Mouse (Mus musculus) midbrain, embryonic 14.5 days (tissue): ENCODE results near the gene Atp13a3. TPM values are rescaled to one million over a fixed set of nuclear protein-coding genes. Genes with fewer than 3 reads are reported as not detected.

Source experiments
- ATAC-seq: fragments of 200-750 bp; cut with Nextera tagmentation; 2 replicates; pipeline ENCODE4 v1.8.0; 2017; ENCODE audit warnings: moderate number of reproducible peaks, moderate library complexity; ENCODE audit not compliant: low FRiP score, low TSS enrichment
- DNase-seq: peaks from one replicate; pipeline ENCODE4 v3.0.0-alpha.2; 2015
- H3K27ac ChIP-seq: fragments of 300-500 bp; sonication (generic); replicated peaks from 2 replicates; pipeline ENCODE4 v1.5.1; 2014; ENCODE audit warnings: mild to moderate bottlenecking, low read depth, low read length, moderate library complexity
- H3K27me3 ChIP-seq: fragments of 300-500 bp; sonication (generic); 2 replicates; pipeline ENCODE4 v1.6.1; 2014; ENCODE audit warnings: low read length, control low read depth, mixed read lengths; ENCODE audit not compliant: control insufficient read depth, insufficient read depth
- H3K36me3 ChIP-seq: fragments of 300-500 bp; sonication (generic); 2 replicates; pipeline ENCODE4 v1.6.1; 2014; ENCODE audit warnings: low read length, control low read depth; ENCODE audit not compliant: control insufficient read depth, insufficient read depth
- H3K4me1 ChIP-seq: fragments of 300-500 bp; sonication (generic); 2 replicates; pipeline ENCODE4 v1.6.1; 2014; ENCODE audit warnings: mild to moderate bottlenecking, antibody characterized with exemption, low read length, control low read depth; ENCODE audit not compliant: control insufficient read depth, insufficient read depth
- H3K4me2 ChIP-seq: fragments of 300-500 bp; sonication (generic); 2 replicates; pipeline ENCODE4 v1.6.1; 2014; ENCODE audit warnings: mild to moderate bottlenecking, low read length, moderate library complexity
- H3K4me3 ChIP-seq: fragments of 300-500 bp; sonication (generic); replicated peaks from 2 replicates; pipeline ENCODE4 v1.5.1; 2014; ENCODE audit warnings: low read depth, low read length
- H3K9ac ChIP-seq: fragments of 300-500 bp; sonication (generic); replicated peaks from 2 replicates; pipeline ENCODE4 v1.6.1; 2014; ENCODE audit warnings: mild to moderate bottlenecking, low read length, moderate library complexity
- H3K9me3 ChIP-seq: fragments of 300-500 bp; sonication (generic); 2 replicates; pipeline ENCODE4 v1.6.1; 2016; ENCODE audit warnings: low read length, control low read depth, mixed read lengths; ENCODE audit not compliant: control insufficient read depth
- WGBS: fragments of 180-500 bp; shearing (Covaris S2); extraction: QIAGEN DNeasy Blood & Tissue Kit; methylation state at CpG from one replicate; pipeline ENCODE4 v1.1.7; 2014; 5-methylcytosine and 5-hydroxymethylcytosine counted together
- polyA plus RNA-seq: library from polyadenylated mRNA; unstranded; fragments of >200 nt; fragmentation: Nextera tagmentation; extraction: Ambion mirVana; gene quantifications from 2 replicates; pipeline ENCODE4 v1.2.1, GENCODE M21; 2014

Gene Atp13a3
- polyA plus RNA-seq, 1 experiment from 2014 or later: 10.9 TPM

DNA sequence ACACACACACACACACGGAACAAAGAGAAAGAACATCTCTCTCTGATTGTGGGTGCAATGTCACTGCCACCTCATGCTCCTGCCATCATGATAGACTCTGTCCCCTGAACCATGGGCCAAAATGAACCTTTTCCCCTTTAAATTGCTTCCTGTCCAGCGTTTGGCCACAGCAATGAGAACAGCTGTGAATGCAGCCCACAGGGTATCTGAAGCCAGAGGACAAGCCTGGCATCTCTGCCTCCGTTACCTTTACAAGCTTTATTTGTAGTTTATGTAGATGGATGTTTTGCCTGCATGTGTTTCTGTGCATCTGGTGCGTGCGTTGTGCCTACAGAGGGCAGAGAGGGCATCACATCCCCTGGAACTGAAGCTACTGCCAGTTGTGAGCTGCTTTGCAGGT is 21.2 kb upstream of the Atp13a3 start:
- DNase-seq: no peak
- Histone ChIP-seq H3K4me1 (no peaks in the 10 kb centered on the region), H3K9me3 (no peaks in the 10 kb centered on the region), H3K27ac (no peak overlapping the region), H3K27me3 (no peaks in the 10 kb centered on the region), H3K9ac (no peak overlapping the region), H3K4me2 (no peak overlapping the region), H3K36me3 (no peaks in the 10 kb centered on the region), H3K4me3 (no peak overlapping the region)
- ATAC-seq: no peak
- WGBS: 78% methylated on average over 5 of the region's 5 CpGs

GRCm38 (mm10) chr16:30425980-30426379 is 20.2 kb upstream of the Atp13a3 start:
- no peak overlapping the region for H3K4me2 ChIP-seq
- 78% methylated on average over 1 of the region's 1 CpGs for WGBS
- H3K36me3 ChIP-seq: no peaks in the 10 kb centered on the region
- H3K4me3 ChIP-seq: no peak overlapping the region
- DNase-seq (no peak), ATAC-seq (no peak)
- no peaks in the 10 kb centered on the region for H3K27me3 ChIP-seq
- no peaks in the 10 kb centered on the region for H3K9me3 ChIP-seq
- no peak overlapping the region for H3K9ac ChIP-seq
- no peaks in the 10 kb centered on the region for H3K4me1 ChIP-seq
- H3K27ac ChIP-seq: no peak overlapping the region

- 86% methylated on average over 5 of the region's 5 CpGs for WGBS
Measured at GRCm38 (mm10) chr16:30424053-30424452, 18.3 kb upstream of the Atp13a3 start.

DNA sequence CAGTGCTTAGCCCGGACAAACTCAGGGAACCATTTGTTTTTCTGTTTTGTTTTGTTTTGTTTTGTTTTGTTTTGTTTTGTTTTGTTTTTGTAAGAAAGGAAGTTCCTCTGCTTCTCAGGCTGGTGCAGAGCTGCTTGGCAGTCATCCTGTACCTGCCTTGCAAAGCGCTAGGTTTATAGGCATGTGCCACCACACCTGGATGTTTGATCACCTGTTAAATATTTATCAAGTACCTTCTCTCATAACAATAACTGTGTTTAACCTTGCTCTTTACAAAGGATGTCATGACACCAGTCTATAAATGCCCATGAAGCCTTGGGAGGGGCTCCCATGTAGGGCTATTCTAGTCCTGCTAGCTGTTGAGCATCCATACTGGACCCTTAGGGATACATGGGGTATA is 10.9 kb upstream of the Atp13a3 start:
- Histone ChIP-seq H3K9me3 (no peaks in the 10 kb centered on the region), H3K27me3 (no peaks in the 10 kb centered on the region), H3K9ac (no peak overlapping the region), H3K4me2 (no peak overlapping the region), H3K4me1 (no peaks in the 10 kb centered on the region), H3K4me3 (no peak overlapping the region), H3K36me3 (no peaks in the 10 kb centered on the region), H3K27ac (no peak overlapping the region)
- ATAC-seq (no peak), DNase-seq (no peak)
- 89% methylated on average over 2 of the region's 2 CpGs for WGBS

More at GRCm38 (mm10) chr16:30424053-30424452, 18.3 kb upstream of the Atp13a3 start:
- Histone ChIP-seq H3K4me1 (no peaks in the 10 kb centered on the region), H3K27me3 (no peaks in the 10 kb centered on the region), H3K27ac (no peak overlapping the region), H3K4me2 (no peak overlapping the region), H3K9ac (no peak overlapping the region), H3K4me3 (no peak overlapping the region), H3K36me3 (no peaks in the 10 kb centered on the region), H3K9me3 (no peaks in the 10 kb centered on the region)
- ATAC-seq (no peak), DNase-seq (no peak)

- DNase-seq: no peak
- Histone ChIP-seq H3K36me3 (no peaks in the 10 kb centered on the region), H3K4me1 (no peaks in the 10 kb centered on the region), H3K27me3 (no peaks in the 10 kb centered on the region), H3K4me3 (no peak overlapping the region), H3K9ac (no peak overlapping the region), H3K9me3 (no peaks in the 10 kb centered on the region), H3K27ac (no peak overlapping the region), H3K4me2 (no peak overlapping the region)
- 79% methylated on average over 5 of the region's 5 CpGs for WGBS
- no peak for ATAC-seq
Measured at GRCm38 (mm10) chr16:30416284-30416683, 10.5 kb upstream of the Atp13a3 start.

DNA sequence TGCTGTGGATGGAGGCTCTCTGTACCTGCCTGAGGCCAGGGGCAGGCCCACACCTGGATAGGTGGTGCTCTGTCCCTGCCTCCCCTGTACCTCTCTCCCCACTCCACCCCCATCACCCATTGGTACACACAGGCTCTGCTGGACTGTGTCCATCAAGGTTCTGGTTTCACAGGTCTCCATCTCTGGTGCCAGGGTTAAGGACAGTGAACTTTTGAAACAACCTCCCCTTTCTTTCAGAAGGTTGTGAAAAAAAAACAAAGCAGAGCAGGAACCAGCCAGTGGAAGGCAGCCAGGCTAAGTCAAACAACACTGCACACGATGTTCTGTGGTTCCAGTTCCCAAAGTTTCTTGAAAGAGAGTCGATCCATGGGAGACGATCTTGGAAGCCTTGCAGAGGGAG is 6.9 kb upstream of the Atp13a3 start:
- H3K9ac ChIP-seq: no peak overlapping the region
- H3K9me3 ChIP-seq: no peaks in the 10 kb centered on the region
- H3K27ac ChIP-seq: no peak overlapping the region
- H3K4me1 ChIP-seq: no peaks in the 10 kb centered on the region
- ATAC-seq (no peak), DNase-seq (no peak)
- WGBS: 86% methylated on average over 3 of the region's 3 CpGs
- no peaks in the 10 kb centered on the region for H3K27me3 ChIP-seq
- no peak overlapping the region for H3K4me2 ChIP-seq
- no peak overlapping the region for H3K4me3 ChIP-seq
- H3K36me3 ChIP-seq: no peaks in the 10 kb centered on the region

- Histone ChIP-seq H3K27me3 (no peaks in the 10 kb centered on the region), H3K9ac (no peak overlapping the region), H3K27ac (no peak overlapping the region), H3K9me3 (no peaks in the 10 kb centered on the region), H3K4me2 (no peak overlapping the region), H3K4me3 (no peak overlapping the region), H3K36me3 (no peaks in the 10 kb centered on the region), H3K4me1 (no peaks in the 10 kb centered on the region)
- DNase-seq (no peak), ATAC-seq (no peak)
- 90% methylated on average over 4 of the region's 4 CpGs for WGBS
Measured at GRCm38 (mm10) chr16:30410914-30411313, 5.1 kb upstream of the Atp13a3 start.

DNA sequence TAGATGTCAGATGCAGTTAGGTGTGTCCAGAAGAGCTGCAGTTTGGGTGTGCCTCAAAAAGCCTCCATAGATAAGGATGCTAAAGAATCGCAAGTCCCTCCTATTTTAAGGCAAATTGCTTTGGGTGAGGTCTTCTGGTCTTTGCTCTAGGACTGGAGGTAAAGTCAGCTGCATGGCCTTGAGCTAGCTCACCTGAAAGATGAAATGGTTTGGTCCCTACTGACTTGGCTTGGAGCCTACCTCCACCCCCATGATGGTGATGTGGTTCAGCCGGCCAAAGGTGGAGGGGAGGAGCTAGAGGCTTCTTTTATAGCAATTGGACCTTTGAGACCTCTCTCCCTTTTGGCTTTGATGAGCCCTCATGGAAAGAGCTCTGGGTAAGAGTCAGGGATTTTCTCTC is 1.7 kb upstream of the Atp13a3 start:
- no peak overlapping the region for H3K4me2 ChIP-seq
- H3K4me3 ChIP-seq: no peak overlapping the region
- H3K9me3 ChIP-seq: no peaks in the 10 kb centered on the region
- H3K9ac ChIP-seq: no peak overlapping the region
- H3K4me1 ChIP-seq: no peaks in the 10 kb centered on the region
- DNase-seq (no peak), ATAC-seq (no peak)
- no peaks in the 10 kb centered on the region for H3K27me3 ChIP-seq
- WGBS: 85% methylated on average over 2 of the region's 2 CpGs
- no peak overlapping the region for H3K27ac ChIP-seq
- no peaks in the 10 kb centered on the region for H3K36me3 ChIP-seq

DNA sequence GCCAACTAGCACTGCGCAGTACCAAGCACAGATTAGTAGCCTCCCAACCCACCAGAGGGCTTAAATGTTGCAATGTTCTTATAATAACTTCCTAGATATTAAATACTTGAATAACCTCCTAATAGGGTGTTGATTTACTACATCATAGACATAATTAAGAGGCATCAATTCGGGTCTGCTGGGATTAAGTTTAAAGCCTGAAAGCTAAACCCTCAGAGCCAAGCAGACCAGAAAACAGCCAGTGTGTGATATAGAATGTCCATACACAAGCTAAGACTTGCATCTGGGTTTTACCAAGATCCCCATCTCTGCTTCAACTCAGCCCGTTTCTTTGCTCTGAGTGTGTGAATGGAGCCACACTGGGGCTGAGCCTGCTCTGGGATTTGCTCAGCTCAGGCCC is 2.2 kb downstream of the Atp13a3 start:
- Histone ChIP-seq H3K27ac (no peak overlapping the region), H3K4me1 (no peaks in the 10 kb centered on the region), H3K27me3 (no peaks in the 10 kb centered on the region), H3K9ac (no peak overlapping the region), H3K4me3 (no peak overlapping the region), H3K36me3 (no peaks in the 10 kb centered on the region), H3K4me2 (no peak overlapping the region), H3K9me3 (no peaks in the 10 kb centered on the region)
- DNase-seq (no peak), ATAC-seq (no peak)
- WGBS: 86% methylated on average over 3 of the region's 3 CpGs
